In the genomic region with DNA sequence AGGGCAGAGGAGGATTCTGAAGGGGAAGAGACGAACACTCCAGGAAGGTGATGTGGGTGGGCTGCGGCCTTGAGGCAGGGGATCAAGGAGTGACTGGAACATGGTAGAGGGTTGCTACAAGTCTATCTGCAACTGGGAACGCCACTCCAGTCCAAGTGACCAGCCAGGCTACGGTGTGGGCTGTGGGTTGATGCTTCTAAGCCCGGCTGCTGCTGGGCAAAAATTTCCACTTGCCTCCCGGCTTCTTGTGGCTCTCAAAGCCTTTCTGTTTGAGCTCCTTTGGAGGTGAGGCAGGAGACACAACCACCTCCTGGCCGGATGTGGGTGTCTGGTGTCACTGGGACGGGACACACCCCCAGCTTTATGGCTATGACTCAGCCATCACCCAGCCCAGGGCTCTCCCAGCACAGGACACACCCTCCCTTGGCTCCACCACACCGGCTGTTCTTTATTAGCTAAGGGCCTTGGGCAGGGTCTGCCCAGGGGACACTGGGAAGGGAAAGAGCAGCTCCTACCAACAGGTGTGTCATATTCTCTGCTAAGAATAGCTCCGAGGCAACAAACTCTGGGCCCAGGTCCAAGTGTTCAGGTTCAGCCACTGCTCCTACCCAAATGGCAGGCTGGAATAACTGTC, we compare ENCODE assay signal across 9 mouse cellular contexts. TPM values are rescaled to one million over a fixed set of nuclear protein-coding genes. Genes with fewer than 3 reads are reported as not detected.
A peak's percentile ranks its signal among the peaks of the same experiment; 100 is the strongest.
DNase-seq lines count a peak whose midpoint lies in the region; ATAC-seq and TF ChIP-seq lines count a peak whose summit lies in the region.
"Had no signal": no experiment of that assay in that cellular context is flagged by ENCODE, and none has a peak within 500 bp of the region (broad histone marks: within the 10 kb centered on the region; RNA-seq: fewer than 3 reads in every experiment).

No protein-coding gene starts in this region.

- no peak for TF ChIP-seq POLR2A in embryonic fibroblast, embryonic 13.5 days (IDR thresholded peaks at IDR 0.05; ENCODE audit: low read depth, low read length)

- WGBS in liver, embryonic 11.5 days = 47% methylated on average over 10 of the region's 10 CpGs
- WGBS in midbrain, embryonic 13.5 days = 79% methylated on average over 10 of the region's 10 CpGs
- 77% methylated on average over 10 of the region's 10 CpGs for WGBS in midbrain, embryonic 10.5 days
- 70% methylated on average over 10 of the region's 10 CpGs for WGBS in forebrain, embryonic 12.5 days

- ATAC-seq in liver, embryonic 11.5 days (replicated peaks; ENCODE audit: low FRiP score) = peak; percentile 93
- ATAC-seq in midbrain, embryonic 13.5 days = no peak
- ATAC-seq in forebrain, embryonic 12.5 days (ENCODE audit: low FRiP score) = no peak

- no peaks in the 10 kb centered on the region for H3K36me3 ChIP-seq in liver, embryonic 11.5 days (ENCODE audit: control insufficient read depth, insufficient read depth, low read length)
- no peaks in the 10 kb centered on the region for H3K36me3 ChIP-seq in midbrain, embryonic 13.5 days
- no peaks in the 10 kb centered on the region for H3K36me3 ChIP-seq in midbrain, embryonic 10.5 days
- no peaks in the 10 kb centered on the region for H3K36me3 ChIP-seq in forebrain, embryonic 12.5 days (replicated peaks)
- H3K36me3 ChIP-seq: neural tube, embryonic 13.5 days had no signal

- H3K27ac ChIP-seq in embryonic fibroblast, embryonic 13.5 days (ENCODE audit: insufficient read depth, low read length) = peak overlapping the region; percentile 46
- no peak overlapping the region for H3K27ac ChIP-seq in liver, embryonic 11.5 days (ENCODE audit: low read depth, low read length)
- H3K27ac ChIP-seq in midbrain, embryonic 13.5 days = no peak overlapping the region
- H3K27ac ChIP-seq in midbrain, embryonic 10.5 days (replicated peaks) = no peak overlapping the region
- no peak overlapping the region for H3K27ac ChIP-seq in forebrain, embryonic 12.5 days
- H3K27ac ChIP-seq: neural tube, embryonic 13.5 days had no signal

- H3K4me1 ChIP-seq in embryonic fibroblast, embryonic 13.5 days (ENCODE audit: control insufficient read depth, insufficient read depth, low read length) = peaks cover 11% of the 10 kb centered on the region
- H3K4me1 ChIP-seq in liver, embryonic 11.5 days (replicated peaks; ENCODE audit: control insufficient read depth, insufficient read depth, low read length) = peaks cover 13% of the 10 kb centered on the region
- H3K4me1 ChIP-seq in midbrain, embryonic 13.5 days (replicated peaks) = no peaks in the 10 kb centered on the region
- peaks cover 7% of the 10 kb centered on the region; the same call in 1 of the 2 replicates for H3K4me1 ChIP-seq in midbrain, embryonic 10.5 days
- H3K4me1 ChIP-seq in forebrain, embryonic 12.5 days = no peaks in the 10 kb centered on the region

- no peak for TF ChIP-seq CTCF in embryonic fibroblast, embryonic 13.5 days (IDR thresholded peaks at IDR 0.05; ENCODE audit: borderline replicate concordance, insufficient read depth, low read length)

- peak overlapping the region; percentile 30; the same call in 1 of the 2 replicates for H3K9ac ChIP-seq in liver, embryonic 11.5 days (ENCODE audit: low read depth, low read length)
- no peak overlapping the region for H3K9ac ChIP-seq in midbrain, embryonic 13.5 days (replicated peaks)
- no peak overlapping the region for H3K9ac ChIP-seq in forebrain, embryonic 12.5 days
- H3K9ac ChIP-seq: neural tube, embryonic 13.5 days had no signal

- H3K9me3 ChIP-seq in liver, embryonic 11.5 days (ENCODE audit: control insufficient read depth, low read length) = no peaks in the 10 kb centered on the region
- H3K9me3 ChIP-seq in midbrain, embryonic 13.5 days = no peaks in the 10 kb centered on the region
- H3K9me3 ChIP-seq in midbrain, embryonic 10.5 days (replicated peaks) = no peaks in the 10 kb centered on the region
- H3K9me3 ChIP-seq in forebrain, embryonic 12.5 days = no peaks in the 10 kb centered on the region
- H3K9me3 ChIP-seq: neural tube, embryonic 13.5 days had no signal

- no peak overlapping the region for H3K4me3 ChIP-seq in embryonic fibroblast, embryonic 13.5 days (ENCODE audit: insufficient read depth, low read length)
- no peak overlapping the region for H3K4me3 ChIP-seq in liver, embryonic 11.5 days (ENCODE audit: low read depth, low read length)
- no peak overlapping the region for H3K4me3 ChIP-seq in midbrain, embryonic 13.5 days (replicated peaks)
- no peak overlapping the region for H3K4me3 ChIP-seq in midbrain, embryonic 10.5 days
- no peak overlapping the region for H3K4me3 ChIP-seq in forebrain, embryonic 12.5 days (replicated peaks)
- H3K4me3 ChIP-seq: neural tube, embryonic 13.5 days had no signal

- peaks cover 2% of the 10 kb centered on the region; the same call in 1 of the 2 replicates for H3K27me3 ChIP-seq in liver, embryonic 11.5 days (replicated peaks; ENCODE audit: control insufficient read depth, insufficient read depth, low read length)
- H3K27me3 ChIP-seq in midbrain, embryonic 13.5 days = no peaks in the 10 kb centered on the region
- no peaks in the 10 kb centered on the region for H3K27me3 ChIP-seq in midbrain, embryonic 10.5 days (ENCODE audit: low read depth, poor library complexity, severe bottlenecking)
- H3K27me3 ChIP-seq in forebrain, embryonic 12.5 days = no peaks in the 10 kb centered on the region
- H3K27me3 ChIP-seq: neural tube, embryonic 13.5 days had no signal

- peak; percentile 68 for DNase-seq in R1 (ENCODE audit: low read depth, low spot score)
- peak; percentile 74 for DNase-seq in heart, postnatal 4 days
- peak; percentile 51 for DNase-seq in liver, embryonic 11.5 days (ENCODE audit: low spot score)
- peak; percentile 80 for DNase-seq in skeletal muscle tissue, adult 2 months (ENCODE audit: low read depth, low spot score)
- DNase-seq in midbrain, embryonic 10.5 days (ENCODE audit: low spot score) = no peak

- H3K4me2 ChIP-seq in liver, embryonic 11.5 days = peak overlapping the region; percentile 53
- no peak overlapping the region for H3K4me2 ChIP-seq in midbrain, embryonic 13.5 days (replicated peaks)
- H3K4me2 ChIP-seq in forebrain, embryonic 12.5 days = no peak overlapping the region
- H3K4me2 ChIP-seq: neural tube, embryonic 13.5 days had no signal

RNA-seq across cellular contexts. Expression of a gene that starts 9.5 kb away (rescaled TPM):
- 62.0 and 75.6 TPM in 2 replicates for polyA plus RNA-seq in embryonic fibroblast, embryonic 13.5 days (2011; ENCODE audit: insufficient read length, low read depth, missing spikeins)
- total RNA-seq in heart, postnatal 4 days (2021) = 100 to 1,000 TPM; 136 to 147 TPM
- 82.9 and 89.3 TPM in 2 replicates for polyA plus RNA-seq in liver, embryonic 11.5 days (2014; fragmentation: Nextera tagmentation; extraction: Ambion mirVana)
- 25.4 and 27.1 TPM in 2 replicates for polyA plus RNA-seq in midbrain, embryonic 13.5 days (2015; fragmentation: Nextera tagmentation; extraction: Ambion mirVana)
- 55.6 TPM in 2 replicates for polyA plus RNA-seq in midbrain, embryonic 10.5 days (2016; fragmentation: Nextera tagmentation; extraction: Ambion mirVana)
- polyA plus RNA-seq in forebrain, embryonic 12.5 days (2016; fragmentation: Nextera tagmentation; extraction: Ambion mirVana) = 37.0 and 40.7 TPM in 2 replicates

RNA-seq across cellular contexts. Expression of a gene that starts 36.7 kb away (rescaled TPM):
- 12.3 and 18.2 TPM in 2 replicates for polyA plus RNA-seq in embryonic fibroblast, embryonic 13.5 days (2011; ENCODE audit: insufficient read length, low read depth, missing spikeins)
- total RNA-seq in heart, postnatal 4 days (2021) = 10 to 100 TPM; 20.7 to 24.3 TPM
- polyA plus RNA-seq in liver, embryonic 11.5 days (2014; fragmentation: Nextera tagmentation; extraction: Ambion mirVana) = 12.6 and 14.5 TPM in 2 replicates
- 100 and 105 TPM in 2 replicates for polyA plus RNA-seq in midbrain, embryonic 13.5 days (2015; fragmentation: Nextera tagmentation; extraction: Ambion mirVana)
- polyA plus RNA-seq in midbrain, embryonic 10.5 days (2016; fragmentation: Nextera tagmentation; extraction: Ambion mirVana) = 34.3 and 42.6 TPM in 2 replicates
- 57.0 and 62.4 TPM in 2 replicates for polyA plus RNA-seq in forebrain, embryonic 12.5 days (2016; fragmentation: Nextera tagmentation; extraction: Ambion mirVana)

RNA-seq across cellular contexts. Expression of a gene that starts 52.7 kb away (rescaled TPM):
- polyA plus RNA-seq in embryonic fibroblast, embryonic 13.5 days (2011; ENCODE audit: insufficient read length, low read depth, missing spikeins) = not detected in 2 replicates
- 10 to 100 TPM; 22.8 to 28.0 TPM for total RNA-seq in heart, postnatal 4 days (2021)
- polyA plus RNA-seq in liver, embryonic 11.5 days (2014; fragmentation: Nextera tagmentation; extraction: Ambion mirVana) = 4.0 and 5.6 TPM in 2 replicates
- polyA plus RNA-seq in midbrain, embryonic 13.5 days (2015; fragmentation: Nextera tagmentation; extraction: Ambion mirVana) = 0.80 and 1.2 TPM in 2 replicates
- polyA plus RNA-seq in midbrain, embryonic 10.5 days (2016; fragmentation: Nextera tagmentation; extraction: Ambion mirVana) = 2.9 and 3.1 TPM in 2 replicates
- 1.4 and 1.7 TPM in 2 replicates for polyA plus RNA-seq in forebrain, embryonic 12.5 days (2016; fragmentation: Nextera tagmentation; extraction: Ambion mirVana)
